Mouse (Mus musculus) cerebellum, postnatal 25 days (tissue): ENCODE measurements at regions not wholly inside any gene's neighbourhood (a gene's known extent, or its start where the extent isn't known, plus 50 kb on each side); places are given as distances from the start of the nearest gene placed in this dataset.

ENCODE experiments used
- DNase-seq, 2 experiments: peaks; one replicate each; pipeline ENCODE4 v3.0.0; 2021; ENCODE audit warnings: mixed read lengths in 2 of 2

DNA sequence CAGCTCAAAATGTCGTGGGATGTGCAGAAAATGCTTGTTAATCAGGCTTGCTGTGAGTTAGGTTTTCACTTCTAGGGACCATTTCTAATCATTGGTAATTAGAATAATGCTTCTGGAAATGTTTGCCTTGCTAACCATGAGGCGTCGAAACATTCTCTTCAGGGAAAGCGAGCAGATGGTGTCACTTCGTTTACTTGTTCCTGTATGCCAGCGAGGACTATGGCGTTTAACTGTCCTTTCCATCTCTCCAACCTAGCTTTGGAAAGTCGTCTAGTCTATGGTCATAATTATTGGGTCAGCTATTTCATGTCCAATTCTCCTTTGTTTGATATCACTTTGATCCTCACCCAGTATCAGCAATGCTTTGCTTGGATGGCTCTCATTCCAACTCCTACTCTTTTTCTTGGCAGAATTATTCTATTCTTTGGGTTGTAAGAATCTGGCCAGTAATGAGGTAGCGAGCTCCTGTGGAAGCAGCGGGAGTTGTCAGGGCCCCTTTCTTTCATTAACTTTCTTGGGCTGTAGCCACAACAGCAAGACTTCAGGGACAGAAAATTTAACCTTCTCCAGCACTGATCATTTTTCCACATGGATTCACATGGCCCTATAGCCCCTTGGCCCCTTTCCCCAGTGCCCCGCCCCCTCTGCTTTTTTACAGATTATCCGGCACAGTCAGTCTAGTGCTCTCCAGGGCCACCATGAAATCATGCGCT is 374.0 kb upstream of the Plscr5 start:
- peak; percentile 29 to 39 for DNase-seq

DNA sequence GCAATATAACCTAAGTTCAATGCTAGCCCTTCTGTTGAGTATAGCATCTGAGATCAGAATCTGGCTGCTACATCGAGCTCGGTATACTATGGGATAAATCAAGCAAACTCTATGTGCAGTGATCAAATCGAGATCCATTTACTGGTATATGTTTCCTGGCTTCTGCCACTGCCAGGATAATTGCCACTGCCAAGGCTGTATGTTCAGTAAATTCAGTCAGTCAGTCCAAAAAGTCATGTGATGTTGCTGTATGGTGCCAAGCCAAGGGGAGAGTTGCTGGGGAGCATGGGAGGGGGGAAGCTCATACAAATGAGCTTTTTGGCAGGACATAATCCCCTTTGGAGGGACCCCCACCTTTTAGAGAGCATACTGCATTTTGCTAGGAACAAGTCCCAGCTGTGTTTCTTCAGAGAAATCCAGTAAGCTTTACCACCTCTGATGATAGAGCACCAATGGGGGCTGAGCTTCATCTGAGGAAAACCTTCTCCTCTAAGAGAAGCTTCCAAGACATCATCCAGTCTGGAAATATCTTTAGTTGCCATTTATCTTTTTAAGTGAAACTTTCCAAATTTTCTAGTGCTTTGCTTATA is 389.3 kb upstream of the Plscr5 start:
- peak; percentile 27 for DNase-seq

DNA sequence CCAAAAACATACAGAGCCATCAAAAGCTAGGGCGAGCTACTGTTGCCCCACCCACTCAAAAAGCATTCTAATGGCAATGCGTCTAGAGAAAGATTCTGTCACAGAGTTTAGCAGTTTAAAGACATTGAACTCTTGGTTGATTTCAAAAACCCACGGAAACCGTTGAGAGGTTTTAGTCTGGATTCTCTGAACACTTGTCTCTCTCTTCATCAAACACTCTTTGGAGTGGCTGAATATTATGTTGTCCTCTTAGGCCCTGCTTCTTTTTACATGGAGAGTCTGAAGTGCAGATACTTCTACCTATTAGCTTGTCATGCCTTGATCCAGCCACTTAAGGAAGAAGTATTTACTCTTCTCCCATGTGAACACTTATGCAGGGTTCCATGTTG is 393.9 kb upstream of the Plscr5 start:
- DNase-seq, result no peak

DNA sequence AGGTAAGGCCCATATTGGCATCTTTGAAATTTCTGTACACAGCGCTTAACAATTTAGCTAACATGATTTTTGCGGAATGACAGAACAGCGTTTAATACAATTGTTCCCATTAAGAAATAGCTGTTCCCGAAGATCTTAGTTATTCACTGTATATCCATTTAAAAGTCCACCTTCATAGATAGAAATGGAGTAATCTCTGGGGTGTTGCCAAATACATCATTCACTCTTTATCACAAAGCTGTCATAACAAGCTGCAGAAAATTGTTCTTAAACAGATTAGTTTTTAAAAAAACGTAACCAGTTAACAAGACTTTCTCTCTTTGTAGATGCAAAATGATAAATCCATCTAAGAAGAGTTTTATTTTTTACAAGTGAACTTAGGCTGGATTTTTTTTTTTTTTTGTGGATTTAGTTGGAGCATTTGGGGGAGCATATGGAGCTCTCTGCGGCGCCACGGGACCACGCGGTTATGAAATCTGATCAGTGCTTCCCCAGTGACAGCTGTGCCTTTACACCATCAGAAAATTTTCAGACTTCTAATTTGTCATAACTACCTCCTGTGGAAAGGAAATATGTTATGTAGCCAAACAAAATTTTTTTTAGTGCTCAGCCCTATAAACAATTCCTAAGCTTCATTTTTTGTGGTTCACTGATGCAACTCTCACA is 394.4 kb upstream of the Plscr5 start:
- DNase-seq, result peak; percentile 86 to 88

DNA sequence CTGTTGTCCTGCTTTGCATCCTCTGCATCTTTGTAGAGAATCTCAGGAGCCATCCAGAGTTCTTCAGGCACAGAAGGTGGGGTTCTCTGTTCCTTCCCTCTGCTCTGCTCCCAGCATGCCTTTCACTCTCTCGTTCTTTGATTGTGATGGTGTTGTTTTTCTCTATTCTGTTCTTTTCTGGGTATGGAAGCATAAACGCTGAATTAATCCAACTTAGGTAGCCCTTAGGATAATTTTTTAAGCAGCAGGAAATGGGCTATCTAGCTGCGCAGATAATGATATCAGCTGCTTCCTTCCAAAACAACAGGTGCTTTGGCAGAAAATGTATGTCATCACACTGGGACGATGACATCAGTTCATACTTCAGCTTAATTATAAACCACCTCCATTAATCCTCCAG is 395.8 kb upstream of the Plscr5 start:
- DNase-seq, result peak; percentile 66 to 71

DNA sequence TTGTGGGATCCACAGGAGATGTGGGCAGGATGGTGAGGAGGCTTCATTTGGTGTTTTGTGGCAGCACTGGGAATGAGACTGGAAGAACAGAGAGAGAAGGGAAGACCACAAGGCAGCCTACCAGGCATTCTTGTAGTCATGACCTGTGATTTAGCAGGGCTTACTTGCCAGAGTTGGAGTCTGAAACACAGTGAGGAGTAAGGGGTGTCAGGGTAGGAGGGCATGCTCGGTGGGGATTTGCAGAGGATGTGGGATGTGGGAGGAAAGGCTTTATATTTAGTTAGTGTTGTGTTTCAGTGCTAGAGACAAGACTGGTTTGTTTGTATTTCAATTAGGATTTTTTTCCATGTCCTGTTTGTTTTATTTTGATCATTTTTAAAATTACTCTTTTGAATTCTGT is 387.3 kb upstream of the Zic1 start:
- no peak for DNase-seq

DNA sequence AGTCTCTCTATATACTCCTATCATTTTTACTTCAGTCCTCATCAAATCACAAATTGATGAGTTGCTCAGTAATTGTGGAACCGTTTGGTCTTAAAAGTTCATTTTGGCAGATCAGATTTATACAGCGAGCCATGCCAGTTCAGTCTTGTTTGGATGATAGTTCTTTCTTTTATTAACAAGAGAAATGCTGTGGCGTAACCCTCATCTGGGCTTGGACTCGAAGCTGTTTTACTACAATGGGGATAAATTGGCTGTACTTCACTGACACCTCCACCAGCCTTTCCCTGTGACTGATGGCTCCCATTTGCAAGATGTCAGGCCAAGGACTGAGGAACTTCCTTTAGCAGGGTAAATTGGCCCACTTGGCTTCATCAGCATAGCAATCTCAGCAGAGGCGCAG is 345.5 kb upstream of the Zic1 start:
- DNase-seq, result no peak

DNA sequence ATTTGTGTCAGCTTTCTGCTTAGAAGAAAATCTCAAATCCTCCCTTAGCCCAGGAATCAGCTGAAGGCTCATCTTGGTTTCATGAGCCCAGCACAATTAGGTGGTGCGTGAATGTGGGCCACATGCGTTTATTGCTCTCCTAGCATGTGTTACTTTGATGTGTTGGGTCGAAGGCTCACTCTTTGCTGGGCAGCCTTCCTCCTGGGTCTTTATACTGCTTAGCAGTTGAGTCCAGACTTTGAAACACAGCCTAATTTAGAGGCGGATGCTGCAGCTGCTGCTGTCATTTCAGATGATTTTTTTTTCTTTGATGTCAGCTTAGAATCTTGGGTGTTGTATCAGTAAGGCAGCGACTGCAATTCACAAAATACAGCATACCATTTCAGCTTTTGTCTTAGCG is 315.2 kb upstream of the Zic1 start:
- no peak for DNase-seq

DNA sequence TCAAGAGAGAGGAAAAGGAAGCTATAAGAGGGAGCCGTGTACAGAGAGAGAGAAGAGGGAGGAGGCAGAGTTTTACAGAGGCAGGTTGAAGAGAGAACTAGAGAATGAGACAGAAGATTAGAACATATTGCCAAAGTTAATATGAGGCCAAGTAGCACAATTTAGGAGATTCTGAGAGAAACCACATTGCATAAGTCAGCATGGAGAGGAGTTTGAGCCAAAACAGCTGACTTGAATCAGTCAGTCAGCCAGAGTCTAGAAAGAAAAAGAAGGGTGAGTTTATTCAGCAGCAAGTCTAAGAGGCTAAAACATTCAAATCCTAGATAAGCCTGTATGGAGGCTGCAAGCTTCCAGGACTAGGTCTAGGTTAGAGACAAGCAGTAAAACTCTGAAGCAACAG is 301.1 kb upstream of the Zic1 start:
- DNase-seq, result no peak

DNA sequence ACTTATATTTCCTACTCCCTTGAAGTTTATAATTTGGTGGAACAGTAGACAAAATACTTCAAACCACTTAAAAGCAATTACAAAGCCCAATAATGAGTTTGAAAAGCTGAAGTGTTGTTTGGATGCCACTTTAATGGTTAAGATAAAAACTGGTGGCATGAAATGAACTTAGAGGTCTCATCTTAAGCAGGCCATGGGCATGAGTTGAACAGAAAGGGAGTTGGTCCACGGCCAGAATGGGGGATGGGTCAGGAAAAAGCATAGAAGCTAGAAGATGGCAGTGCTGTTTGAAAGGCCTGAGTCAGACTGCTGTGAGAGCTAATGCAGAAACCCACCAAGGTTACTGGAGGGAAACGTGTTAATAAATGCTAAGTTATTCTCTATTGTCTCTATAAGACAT is 294.5 kb upstream of the Zic1 start:
- peak in 1 of 2 experiments; percentile 40 for DNase-seq

DNA sequence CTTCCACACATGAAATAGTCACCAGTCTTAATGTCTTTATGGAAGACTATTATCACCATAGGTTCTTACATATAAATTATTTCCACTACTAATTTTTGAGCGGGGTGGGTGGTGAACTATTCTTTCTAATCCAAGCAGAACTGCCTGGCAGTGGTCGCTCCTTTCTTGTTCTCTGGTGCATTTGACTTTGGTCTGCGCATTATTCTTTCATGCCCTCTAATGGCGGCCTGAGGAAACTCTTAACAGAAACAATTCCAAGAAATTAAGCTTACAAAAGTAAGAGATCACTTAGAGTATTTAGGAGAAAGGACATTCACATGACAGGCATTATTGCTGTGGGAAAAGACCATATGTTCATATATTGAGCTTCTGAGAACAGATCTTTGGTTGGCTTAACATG is 288.5 kb upstream of the Zic1 start:
- peak; percentile 17 to 48 for DNase-seq

DNA sequence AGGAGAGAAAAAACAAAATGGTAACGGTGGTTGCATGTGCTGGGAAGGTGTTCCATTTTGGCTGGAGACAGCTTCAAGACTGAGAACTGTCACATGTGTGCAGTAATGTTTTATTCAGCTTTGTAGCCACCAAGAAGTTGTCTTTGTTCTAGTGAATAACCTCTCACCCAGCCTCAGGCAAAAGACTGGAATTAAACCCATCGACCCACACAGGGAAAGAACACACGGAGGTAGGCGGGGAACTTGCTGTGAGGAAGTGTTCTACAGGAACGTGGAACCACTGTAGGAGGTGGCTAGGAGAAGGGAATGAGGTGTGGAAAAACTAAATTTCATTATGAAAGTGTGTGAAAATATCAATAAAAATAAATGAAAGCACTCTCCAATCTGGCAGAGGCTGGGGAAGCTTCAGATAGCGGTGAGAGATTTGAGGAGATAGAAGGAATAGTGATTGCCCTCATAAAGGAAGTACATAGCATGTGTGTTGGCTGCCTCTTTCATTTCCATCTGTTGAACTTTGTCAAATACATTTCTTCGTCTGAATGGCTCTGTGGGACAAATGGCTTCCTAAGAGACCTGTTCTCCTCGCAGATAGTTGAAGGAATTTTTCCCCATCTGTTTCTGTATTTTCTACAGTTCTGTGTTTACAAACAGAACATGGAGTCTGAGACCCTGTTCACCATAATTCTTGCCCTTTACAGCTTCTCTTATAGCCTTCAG is 286.9 kb upstream of the Zic1 start:
- peak in 1 of 2 experiments; percentile 14 for DNase-seq

DNA sequence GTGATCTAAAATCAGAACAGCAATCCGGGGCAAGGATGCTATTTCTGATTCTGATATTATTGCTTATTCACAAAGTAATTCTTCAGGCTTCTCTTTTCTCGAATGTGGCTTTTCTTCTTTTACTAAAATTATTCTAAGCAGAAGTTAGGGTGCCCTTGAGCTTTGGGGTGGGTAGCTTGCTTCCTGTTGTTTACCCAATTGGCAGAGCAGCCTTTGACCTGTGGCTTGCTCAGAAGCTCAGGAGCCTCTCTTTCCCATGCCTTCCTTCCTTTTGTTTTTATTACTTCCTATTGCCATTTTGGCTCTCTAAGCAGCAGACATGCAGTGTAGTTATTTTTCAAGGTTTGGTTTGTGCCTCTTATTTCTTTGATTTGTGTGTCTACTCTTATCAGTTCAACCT is 244.8 kb upstream of the Zic1 start:
- DNase-seq, result no peak

DNA sequence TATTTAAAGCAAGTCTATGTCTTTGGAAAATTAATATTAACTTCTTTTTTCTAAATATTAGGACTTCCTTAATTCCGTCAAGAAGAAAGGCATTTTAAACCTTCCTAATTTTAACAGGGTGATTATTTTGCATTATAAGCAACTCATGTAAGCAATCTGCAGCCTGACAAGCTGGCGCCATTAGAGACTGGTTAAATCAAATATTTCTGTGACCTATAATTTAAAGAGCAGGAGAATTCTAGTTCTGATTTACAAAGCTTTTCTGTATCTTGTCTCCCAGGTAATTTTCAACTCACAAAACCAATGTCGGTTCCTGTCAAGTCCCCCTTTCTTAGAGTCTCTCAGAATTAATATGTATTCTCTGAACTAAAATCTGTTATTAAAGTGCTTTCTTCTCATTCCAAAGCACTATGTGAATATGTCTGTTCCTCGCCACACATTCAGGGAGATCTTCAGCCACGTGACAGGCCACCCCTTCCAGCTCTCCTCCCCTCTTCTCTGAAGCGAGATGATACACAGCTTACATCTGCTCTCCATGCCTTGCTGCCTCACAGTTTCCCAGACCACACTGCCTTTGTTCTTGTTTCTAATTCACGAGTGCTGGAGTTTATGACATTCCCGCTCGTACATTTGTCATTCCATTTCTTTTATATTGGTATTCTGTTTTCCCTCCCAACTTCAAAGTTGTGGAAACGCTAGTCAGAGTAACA is 244.0 kb upstream of the Zic1 start:
- peak; percentile 40 to 53 for DNase-seq

DNA sequence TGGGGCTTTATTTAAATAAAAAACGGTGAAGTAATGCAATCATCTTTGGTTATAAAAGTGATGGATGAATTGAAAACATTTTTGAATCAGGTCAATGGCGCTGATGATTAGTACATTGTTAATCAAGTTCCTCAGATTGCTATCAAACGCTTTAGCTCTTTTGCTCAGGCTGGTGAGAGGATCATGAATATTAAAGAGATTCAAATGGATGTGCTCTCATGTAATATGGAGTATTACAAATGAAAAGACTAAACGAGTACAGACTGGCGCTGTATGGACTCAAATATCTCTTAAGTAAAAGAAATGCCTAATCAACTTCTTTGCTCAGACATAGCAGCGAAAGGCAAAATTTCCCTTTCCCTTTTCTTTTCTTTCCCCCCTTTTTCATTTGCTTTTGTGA is 236.1 kb upstream of the Zic1 start:
- DNase-seq, result no peak

DNA sequence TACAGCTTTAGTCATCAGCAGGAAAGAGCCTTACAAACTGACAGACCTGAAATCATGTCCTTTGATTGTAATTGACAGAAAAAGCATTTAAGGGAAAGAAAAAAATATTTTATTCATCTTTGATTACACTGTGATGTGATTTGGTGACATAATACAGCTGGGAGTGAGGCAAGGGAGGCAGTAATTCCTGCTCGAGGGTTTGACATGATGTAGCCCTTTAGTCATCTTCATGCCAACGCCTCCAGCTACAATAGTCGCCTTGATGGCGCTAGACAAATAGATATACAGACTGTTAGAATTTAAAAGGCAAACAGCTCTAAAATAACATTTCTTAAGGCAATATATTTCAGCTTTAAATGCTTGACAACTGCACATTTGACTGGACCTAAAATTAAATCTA is 226.3 kb upstream of the Zic1 start:
- no peak for DNase-seq

DNA sequence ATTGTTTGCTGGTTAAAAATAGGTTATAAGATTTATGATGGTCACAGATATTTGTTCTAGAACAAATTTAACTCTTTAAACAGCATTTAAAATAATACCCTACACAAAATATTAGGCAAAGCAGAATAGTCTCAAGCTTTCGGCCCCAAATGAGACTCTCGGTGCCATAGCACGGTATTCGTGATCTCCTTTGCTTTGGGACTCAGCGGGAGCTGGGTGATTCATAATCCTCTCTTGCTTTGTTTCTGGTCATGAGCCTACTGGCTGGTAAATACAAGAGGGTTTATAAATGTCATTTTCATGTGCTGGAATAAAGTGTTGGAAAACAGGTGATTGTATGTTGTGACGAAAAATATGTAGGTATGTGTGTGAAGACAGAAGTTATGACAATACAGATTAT is 223.1 kb upstream of the Zic1 start:
- peak; percentile 40 to 68 for DNase-seq

DNA sequence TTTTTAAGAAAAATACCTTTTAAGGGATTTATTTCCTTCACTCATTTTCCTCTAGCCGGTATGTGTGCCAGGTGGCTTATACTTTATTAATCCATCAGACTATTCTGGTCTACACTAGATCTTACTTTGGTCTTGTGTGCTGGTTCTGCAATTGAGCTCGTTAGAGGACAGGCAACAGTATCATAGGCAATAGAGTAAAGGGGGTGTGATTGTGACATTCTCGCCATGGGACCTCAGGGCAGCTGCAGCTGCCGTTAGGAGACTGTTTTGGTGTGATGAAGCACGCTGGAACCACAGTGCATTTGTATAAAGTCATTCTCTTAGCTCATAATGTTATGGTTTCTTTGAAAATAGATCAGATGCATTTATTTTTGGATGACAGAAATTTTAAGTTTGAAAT is 222.3 kb upstream of the Zic1 start:
- DNase-seq, result peak; percentile 19 to 22

DNA sequence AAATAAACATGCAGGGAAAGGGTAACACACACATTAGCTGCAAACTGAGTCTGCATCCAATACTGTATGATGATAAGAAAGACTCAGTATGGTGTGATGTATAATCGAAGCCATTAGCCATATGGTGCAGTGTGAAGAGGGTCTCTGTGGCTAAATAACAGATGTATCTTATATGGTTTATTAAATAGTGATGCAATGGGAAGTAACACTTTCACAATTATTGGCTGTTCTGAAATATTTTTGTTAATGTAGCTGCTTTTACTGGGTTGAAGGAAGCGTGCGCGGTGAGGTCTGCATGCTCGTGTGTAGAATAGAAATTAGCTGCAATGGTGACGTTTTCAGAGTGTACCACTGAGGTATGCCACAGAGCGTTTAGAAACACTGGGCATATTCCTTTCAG is 221.7 kb upstream of the Zic1 start:
- peak in 1 of 2 experiments; percentile 13 for DNase-seq

DNA sequence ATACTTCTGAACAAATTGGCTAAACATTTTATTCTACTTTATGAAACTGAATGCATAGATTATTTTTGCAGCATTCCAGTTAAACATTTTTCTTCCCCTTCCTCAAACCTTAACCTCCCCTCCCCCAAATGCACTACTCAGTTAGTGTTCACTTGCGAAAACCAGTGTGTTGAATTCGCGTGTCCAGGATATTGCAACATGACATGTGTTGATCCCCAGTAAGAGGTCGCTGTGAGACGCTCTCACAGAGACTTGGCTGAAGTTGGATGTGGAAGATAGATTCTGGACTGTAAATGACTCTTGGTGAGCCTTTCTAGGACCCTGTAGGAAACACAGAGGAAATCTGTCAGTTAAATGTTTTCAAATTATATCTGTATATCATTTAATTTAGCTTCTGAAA is 221.0 kb upstream of the Zic1 start:
- peak in 1 of 2 experiments; percentile 13 for DNase-seq

DNA sequence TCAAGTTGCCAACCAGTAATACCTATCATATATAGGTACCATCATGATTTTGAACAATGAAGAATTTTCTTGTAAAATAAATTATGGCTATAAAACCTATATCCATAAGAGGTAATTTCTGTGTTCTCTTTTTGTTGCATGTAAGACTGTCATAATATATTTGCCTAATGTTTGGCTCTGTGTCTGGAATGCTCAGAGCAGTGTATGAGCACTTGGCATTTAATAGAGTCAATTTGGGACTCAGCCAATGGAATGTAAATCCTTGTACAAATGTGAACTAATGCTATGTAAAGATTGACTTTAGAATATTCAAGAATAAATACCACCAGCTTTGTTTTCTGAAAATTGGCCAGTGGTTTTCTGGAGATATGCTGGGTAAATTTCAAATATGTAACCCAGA is 208.5 kb upstream of the Zic1 start:
- no peak for DNase-seq

DNA sequence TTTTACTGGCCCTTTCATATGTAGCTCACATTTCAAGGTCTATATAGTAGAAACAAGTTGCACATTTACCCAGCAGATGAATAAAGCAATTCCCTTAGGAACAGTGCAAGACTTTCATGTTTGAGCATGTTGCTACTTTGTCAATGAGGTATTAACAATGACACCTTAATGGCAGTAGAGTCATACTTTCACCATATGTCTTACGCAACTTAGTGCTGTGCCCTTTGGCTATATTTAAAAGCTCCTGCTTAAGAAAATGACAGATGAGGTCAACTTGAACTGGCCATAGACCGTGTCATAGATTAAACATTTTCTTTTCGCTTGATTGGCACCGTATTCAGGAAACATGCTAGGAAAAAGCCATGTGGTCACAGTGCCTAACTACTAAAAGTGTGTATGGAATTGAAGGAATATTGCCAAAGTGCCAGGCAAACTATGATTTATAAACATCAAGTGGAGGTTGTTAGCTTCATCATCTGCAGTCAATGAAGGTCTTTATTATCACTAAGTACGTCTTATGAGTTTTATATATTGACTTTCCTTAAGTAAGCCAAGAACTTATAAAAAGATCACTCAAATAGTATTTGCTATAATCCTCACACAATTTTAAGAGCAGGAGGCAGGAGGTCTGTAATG is 200.5 kb upstream of the Zic1 start:
- no peak for DNase-seq

DNA sequence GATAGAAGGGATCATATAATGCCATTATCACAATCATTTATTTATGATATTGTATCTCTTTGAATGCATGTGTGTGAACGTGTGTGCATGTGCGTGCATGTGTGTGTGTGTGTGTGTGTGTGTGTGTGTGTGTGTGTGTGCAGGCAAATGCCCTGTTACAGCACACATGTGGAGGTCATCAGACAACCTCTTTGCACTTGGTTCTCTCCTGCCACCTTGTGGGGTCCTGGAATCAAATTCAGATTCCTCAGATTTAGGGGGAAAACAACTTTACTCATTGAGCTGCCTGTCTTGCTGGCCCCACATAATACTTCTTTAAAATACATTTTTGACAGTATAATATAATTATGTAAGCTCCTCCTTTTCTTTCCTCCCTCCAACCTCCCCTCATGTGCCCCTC is 195.7 kb upstream of the Zic1 start:
- DNase-seq, result peak in 1 of 2 experiments; percentile 21
